ENCODE assay signal across 30 mouse cellular contexts in the genomic region with DNA sequence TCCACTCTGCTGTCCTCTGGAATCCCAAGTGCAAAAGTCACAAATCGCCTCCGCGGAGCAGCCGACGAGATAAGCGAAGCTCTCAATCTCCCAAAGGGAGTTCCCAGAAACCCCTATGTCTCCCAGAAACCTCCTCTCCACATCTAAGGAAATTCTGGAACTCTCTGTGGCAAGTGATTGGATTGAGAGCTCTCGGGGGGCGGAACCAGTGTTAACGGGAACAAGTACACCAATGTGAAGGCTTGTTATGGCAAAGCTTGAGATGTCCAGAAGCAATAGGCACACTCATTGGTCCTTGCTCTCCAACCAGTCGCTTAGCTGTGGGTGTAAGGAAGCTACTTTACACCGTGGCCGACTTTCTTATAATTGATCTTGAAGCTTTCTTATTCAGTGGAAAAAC. TPM values are rescaled to one million over a fixed set of nuclear protein-coding genes. Genes with fewer than 3 reads are reported as not detected.
DNase-seq lines count a peak whose midpoint lies in the region; TF ChIP-seq lines count a peak whose summit lies in the region.
"Had no signal": no experiment of that assay in that cellular context is flagged by ENCODE, and none has a peak within 500 bp of the region (broad histone marks: within the 10 kb centered on the region; RNA-seq: fewer than 3 reads in every experiment).

No protein-coding gene starts in this region.

- no peak overlapping the region for H3K27ac ChIP-seq in ES-Bruce4 (ENCODE audit: insufficient read depth, low read length)
- H3K27ac ChIP-seq in ES-E14 (ENCODE audit: insufficient read depth, low read depth, low read length, poor library complexity, severe bottlenecking), result no peak overlapping the region
- H3K27ac ChIP-seq: embryonic facial prominence, embryonic 10.5 days; embryonic facial prominence, embryonic 12.5 days; forebrain, embryonic 13.5 days; forebrain, embryonic 15.5 days had no signal

- H3K4me3 ChIP-seq in E14TG2a.4 (replicated peaks; ENCODE audit: low read length), result peak overlapping the region; percentile 46
- peak overlapping the region; percentile 27; the same call in 1 of the 2 replicates for H3K4me3 ChIP-seq in ES-Bruce4 (ENCODE audit: low read depth, low read length)
- H3K4me3 ChIP-seq in ES-E14 (ENCODE audit: insufficient read depth in 1 of 2, low read depth in 1 of 2, low read length in 2 of 2, poor library complexity in 1 of 2, severe bottlenecking in 1 of 2), result peak overlapping the region; percentile 48 to 61; a peak in 3 of 4 replicates
- H3K4me3 ChIP-seq: embryonic facial prominence, embryonic 10.5 days; embryonic facial prominence, embryonic 12.5 days; forebrain, embryonic 13.5 days; forebrain, embryonic 15.5 days had no signal

- H3K36me3 ChIP-seq in E14TG2a.4 (ENCODE audit: insufficient read depth, low read length), result no peaks in the 10 kb centered on the region
- no peaks in the 10 kb centered on the region for H3K36me3 ChIP-seq in ES-Bruce4 (ENCODE audit: control insufficient read depth, insufficient read depth, low read length, poor library complexity, severe bottlenecking)
- no peaks in the 10 kb centered on the region for H3K36me3 ChIP-seq in ES-E14 (ENCODE audit: control insufficient read depth, insufficient read depth, low read length, poor library complexity, severe bottlenecking)
- H3K36me3 ChIP-seq: embryonic facial prominence, embryonic 10.5 days; embryonic facial prominence, embryonic 12.5 days; forebrain, embryonic 15.5 days; G1E had no signal

- H3K9ac ChIP-seq in ES-Bruce4 (ENCODE audit: low read depth, poor library complexity, severe bottlenecking) (no peak overlapping the region), ES-E14 (ENCODE audit: insufficient read depth, low read depth, low read length, poor library complexity, severe bottlenecking) (no peak overlapping the region)
- H3K9ac ChIP-seq: embryonic facial prominence, embryonic 12.5 days; forebrain, embryonic 13.5 days; forebrain, embryonic 15.5 days; forebrain, postnatal 0 days had no signal

- DNase-seq in ES-E14 (ENCODE audit: low read depth, low spot score) (no peak), ZHBTc4 (ENCODE audit: low read depth, low spot score) (peak; percentile 76)
- DNase-seq in layer of hippocampus, adult 9-11 months, result no peak
- no peak for DNase-seq in kidney, postnatal 4 days
- DNase-seq in ovary, adult 18-20 months (ENCODE audit: low spot score), result no peak
- DNase-seq in urinary bladder, postnatal 25 days (ENCODE audit: low spot score), result no peak
- DNase-seq: adrenal gland, adult 8-10 months; adrenal gland, postnatal 14 days; adrenal gland, postnatal 36 days; cerebellum, adult 11-12 months; cerebellum, adult 2 months; cerebellum, adult 9-10 months; cerebellum, postnatal 10 days; cerebellum, postnatal 25 days; forebrain, postnatal 0 days had no signal

- H3K9me3 ChIP-seq in E14TG2a.4 (ENCODE audit: low read length), result no peaks in the 10 kb centered on the region
- no peaks in the 10 kb centered on the region for H3K9me3 ChIP-seq in ES-Bruce4 (replicated peaks; ENCODE audit: control insufficient read depth, insufficient read depth, low read length, poor library complexity, severe bottlenecking)
- H3K9me3 ChIP-seq in ES-E14 (ENCODE audit: control insufficient read depth, insufficient read depth, low read depth, low read length), result no peaks in the 10 kb centered on the region
- H3K9me3 ChIP-seq: embryonic facial prominence, embryonic 10.5 days; embryonic facial prominence, embryonic 12.5 days; forebrain, embryonic 13.5 days; forebrain, embryonic 15.5 days; G1E had no signal

- no peak for TF ChIP-seq POLR2A in ES-Bruce4 (IDR thresholded peaks at IDR 0.05; ENCODE audit: insufficient read depth, low read length)

- in situ Hi-C loops in ES-E14 (cut with MboI; ENCODE audit: low sequenced_read_pairs in 2 of 2, unreplicated experiment in 2 of 2), result no loop called here

- no peak for TF ChIP-seq EP300 in ES-Bruce4 (IDR thresholded peaks at IDR 0.05; ENCODE audit: insufficient read depth, low read depth, low read length)

- no peaks in the 10 kb centered on the region for H3K27me3 ChIP-seq in E14TG2a.4 (ENCODE audit: insufficient read depth, low read length)
- H3K27me3 ChIP-seq in ES-Bruce4 (ENCODE audit: control insufficient read depth, insufficient read depth, low read length, poor library complexity, severe bottlenecking), result no peaks in the 10 kb centered on the region
- H3K27me3 ChIP-seq: CH12.LX; forebrain, embryonic 13.5 days; forebrain, embryonic 15.5 days had no signal

- TF ChIP-seq CTCF in E14TG2a.4 (conservative IDR thresholded peaks at IDR 0.05; ENCODE audit: low read length) (no peak), ES-Bruce4 (IDR thresholded peaks at IDR 0.05; ENCODE audit: low read depth, low read length) (no peak)

- H3K4me1 ChIP-seq in E14TG2a.4 (replicated peaks; ENCODE audit: low read depth, low read length) (no peaks in the 10 kb centered on the region), ES-Bruce4 (ENCODE audit: control insufficient read depth, insufficient read depth, low read length) (no peaks in the 10 kb centered on the region), ES-E14 (ENCODE audit: control insufficient read depth in 2 of 2, insufficient read depth in 2 of 2, low read length in 2 of 2, poor library complexity in 1 of 2) (no peaks in the 10 kb centered on the region; a peak in 1 of 4 replicates)
- H3K4me1 ChIP-seq: embryonic facial prominence, embryonic 10.5 days; embryonic facial prominence, embryonic 12.5 days; forebrain, embryonic 13.5 days; forebrain, embryonic 15.5 days had no signal

TF ChIP-seq in ES-E14, 5 proteins besides CTCF, POLR2A, EP300 and RAD21:
- TF ChIP-seq ZC3H11A (IDR thresholded peaks at IDR 0.05; ENCODE audit: borderline replicate concordance, low read depth, low read length) (no peak), ZNF384 (IDR thresholded peaks at IDR 0.05; ENCODE audit: low read depth, low read length) (no peak), MAFK (IDR thresholded peaks at IDR 0.05; ENCODE audit: insufficient read depth, low read depth, low read length) (no peak), CHD2 (IDR thresholded peaks at IDR 0.05; ENCODE audit: low read depth, low read length) (no peak), HCFC1 (IDR thresholded peaks at IDR 0.05; ENCODE audit: borderline replicate concordance, insufficient read depth, low read length) (no peak)

RNA-seq across cellular contexts. Expression of gene Gm18336, which starts 3.1 kb away (rescaled TPM):
- polyA plus RNA-seq in ES-Bruce4 (2011; ENCODE audit: insufficient read depth, insufficient read length, low read depth, missing spikeins), result 0.73 TPM in 1 of 2 replicates, not detected in the other
- 6.2 and 15.6 TPM in 2 replicates for total RNA-seq in ES-E14 (2012; rRNA removed)
- total RNA-seq: adrenal gland, adult 18-20 months; adrenal gland, adult 8-10 months; adrenal gland, postnatal 14 days; adrenal gland, postnatal 36 days; CH12.LX; G1E had no signal
- polyA plus RNA-seq: activated CD4-positive, CD25-positive, alpha-beta regulatory T cell, adult 4 months; CD4-positive, CD25-positive, alpha-beta regulatory T cell, adult 4 months; embryonic facial prominence, embryonic 10.5 days; embryonic facial prominence, embryonic 12.5 days; embryonic facial prominence, embryonic 14.5 days; forebrain, embryonic 11.5 days; forebrain, embryonic 13.5 days; forebrain, embryonic 15.5 days; G1E; Patski had no signal

RNA-seq across cellular contexts. Expression of gene Zfp92, which starts 9.3 kb away (rescaled TPM):
- 0.12 TPM in 1 of 2 replicates, not detected in the other for polyA plus RNA-seq in ES-Bruce4 (2011; ENCODE audit: insufficient read depth, insufficient read length, low read depth, missing spikeins)
- 0.04 and 0.05 TPM in 2 replicates for total RNA-seq in ES-E14 (2012; rRNA removed)
- total RNA-seq: G1E had no signal
- polyA plus RNA-seq: G1E had no signal

RNA-seq across cellular contexts. Expression of gene Trex2, which starts 33.5 kb away (rescaled TPM):
- not detected in 2 replicates for polyA plus RNA-seq in ES-Bruce4 (2011; ENCODE audit: insufficient read depth, insufficient read length, low read depth, missing spikeins)
- 0.27 and 0.37 TPM in 2 replicates for total RNA-seq in ES-E14 (2012; rRNA removed)
- total RNA-seq: adrenal gland, adult 18-20 months; adrenal gland, postnatal 14 days; adrenal gland, postnatal 36 days; CH12.LX; forebrain, postnatal 0 days; G1E had no signal
- polyA plus RNA-seq: activated CD4-positive, CD25-positive, alpha-beta regulatory T cell, adult 4 months; CD4-positive, CD25-positive, alpha-beta regulatory T cell, adult 4 months; cerebellum, adult 2 months; cortical plate, adult 2 months; embryonic facial prominence, embryonic 10.5 days; embryonic facial prominence, embryonic 12.5 days; forebrain, embryonic 11.5 days; forebrain, embryonic 13.5 days; forebrain, embryonic 15.5 days; forebrain, postnatal 0 days; G1E; Patski had no signal

RNA-seq across cellular contexts. Expression of gene Haus7, which starts 57.2 kb away (rescaled TPM):
- polyA plus RNA-seq in ES-Bruce4 (2011; ENCODE audit: insufficient read depth, insufficient read length, low read depth, missing spikeins), result 26.2 and 26.3 TPM in 2 replicates
- 29.4 and 31.1 TPM in 2 replicates for total RNA-seq in ES-E14 (2012; rRNA removed)

RNA-seq across cellular contexts. Expression of gene Zfp275, which starts 59.2 kb away (rescaled TPM):
- 19.1 and 20.2 TPM in 2 replicates for polyA plus RNA-seq in ES-Bruce4 (2011; ENCODE audit: insufficient read depth, insufficient read length, low read depth, missing spikeins)
- 12.4 and 12.6 TPM in 2 replicates for total RNA-seq in ES-E14 (2012; rRNA removed)
